Mouse (Mus musculus): ENCODE measurements around the gene Fastkd5. TPM values are rescaled to one million over a fixed set of nuclear protein-coding genes. Genes with fewer than 3 reads are reported as not detected.
"Not testable (repeated sequence)": the region's sequence is repeated elsewhere in the genome, so short reads cannot be mapped to it uniquely, and the experiment has no call there.

Fastkd5 gene
- 10 to 100 TPM in 1 of 2 experiments, 1 to 10 TPM in 1; 9.0 to 11.0 TPM for polyA plus RNA-seq (2017; shearing (Covaris generic))

GRCm38 (mm10) chr2:130629839-130630203, at the start of gene Fastkd5, which contains the start of gene Ubox5:
Gene Fastkd5 (minus strand): TSS chr2:130630027.
Gene Ubox5 (minus strand): TSS chr2:130630038.
- ATAC-seq, result peak; percentile 88

GRCm38 (mm10) chr2:130679154-130679553, 49.3 kb upstream of the Fastkd5 start:
- ATAC-seq, result no peak

DNA sequence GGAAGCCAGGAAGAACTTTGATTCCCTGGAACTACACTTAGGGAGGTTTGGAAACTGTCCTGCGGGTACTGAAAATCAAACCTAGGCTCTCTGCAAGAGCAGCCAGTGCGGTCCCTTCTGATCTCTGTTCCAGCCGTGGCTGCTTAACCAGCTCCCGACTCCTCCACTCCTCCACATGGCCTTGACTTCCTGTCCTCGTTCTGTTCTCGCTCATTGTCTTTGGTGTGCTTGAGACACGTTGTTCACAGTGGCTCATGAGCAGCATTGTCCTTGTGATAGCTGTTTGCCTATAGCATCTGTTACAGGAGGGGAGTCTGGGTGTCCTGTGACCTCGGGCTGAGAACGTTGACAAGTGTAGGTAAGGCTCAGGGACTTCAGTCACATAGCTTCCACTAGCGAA, 47.4 kb upstream of the Fastkd5 start:
- no peak for ATAC-seq

DNA sequence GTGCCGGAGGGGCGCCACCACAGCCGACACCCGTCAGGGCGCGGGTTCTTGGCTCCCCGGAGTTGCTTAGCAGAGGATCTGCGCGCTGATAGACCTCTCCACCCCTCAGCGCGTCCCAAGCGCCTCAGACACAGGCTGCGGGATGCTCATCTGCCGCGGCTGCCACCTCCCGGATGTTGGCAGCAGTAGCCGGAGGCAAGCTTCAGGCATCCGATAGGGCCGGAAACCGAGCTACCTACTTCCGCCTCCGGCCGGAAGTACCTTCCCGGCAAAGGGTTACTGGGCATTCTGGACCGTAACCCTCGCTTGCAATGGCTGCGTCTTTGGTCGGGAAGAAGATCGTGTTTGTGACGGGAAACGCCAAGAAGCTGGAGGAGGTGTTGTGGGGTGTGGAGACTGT, 37.7 kb upstream of the Fastkd5 start, which contains the start of gene Itpa:
Itpa (plus strand) TSS at position 52 of the 400 bp plus-strand sequence.
- peak; percentile 78 for ATAC-seq

GRCm38 (mm10) chr2:130664102-130664701, 34.4 kb upstream of the Fastkd5 start, which contains the start of gene Ddrgk1:
Gene Ddrgk1 (minus strand): TSS chr2:130664659.
- ATAC-seq, result peak; percentile 81

GRCm38 (mm10) chr2:130663342-130663741, 33.5 kb upstream of the Fastkd5 start:
- no peak for ATAC-seq

- no peak for ATAC-seq
Measured at GRCm38 (mm10) chr2:130658530-130658929, 28.7 kb upstream of the Fastkd5 start.

DNA sequence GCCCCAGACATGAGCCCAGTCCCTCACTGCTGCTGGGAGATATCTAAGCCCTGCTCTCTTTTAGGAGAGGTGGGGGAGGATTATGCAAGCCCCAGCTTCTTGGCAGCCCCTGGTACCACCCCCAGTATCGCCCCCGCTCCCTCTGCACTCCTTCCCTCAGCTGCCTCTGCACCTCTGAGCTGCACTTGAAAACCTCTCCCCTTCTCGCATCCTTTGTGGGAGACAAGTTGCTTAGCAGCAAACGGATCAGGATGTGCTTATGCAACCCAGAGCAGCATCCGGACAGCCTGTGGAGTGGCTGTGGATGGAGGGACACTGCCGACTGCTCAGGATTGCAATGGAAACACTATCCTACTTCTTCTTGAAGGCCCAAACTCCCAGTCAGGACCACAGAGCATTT, 27.7 kb upstream of the Fastkd5 start:
- ATAC-seq, result no peak

- ATAC-seq, result no peak
Measured at GRCm38 (mm10) chr2:130656536-130656935, 26.7 kb upstream of the Fastkd5 start.

GRCm38 (mm10) chr2:130655660-130656339, 26.0 kb upstream of the Fastkd5 start:
- ATAC-seq, result no peak

- ATAC-seq, result no peak
Measured at GRCm38 (mm10) chr2:130653760-130654159, 23.9 kb upstream of the Fastkd5 start.

DNA sequence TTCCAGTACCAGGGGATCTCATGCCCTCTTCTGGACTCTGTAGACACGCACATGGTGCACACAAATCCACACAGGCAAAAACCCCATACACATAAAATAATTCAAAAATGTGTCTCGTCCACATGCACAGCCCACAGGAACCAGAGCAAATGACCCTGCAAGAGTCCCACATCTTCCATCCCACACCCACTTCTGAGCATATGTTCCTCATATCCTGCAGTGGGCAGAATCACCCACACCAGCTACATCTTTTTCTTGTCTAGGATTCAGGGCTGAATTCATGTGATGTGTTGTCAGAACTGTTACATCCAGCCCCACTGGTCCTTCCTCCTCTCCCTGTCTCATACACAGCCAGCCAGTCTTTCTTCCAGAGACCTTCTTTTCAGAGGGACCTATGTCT, 23.5 kb upstream of the Fastkd5 start:
- ATAC-seq, result no peak

GRCm38 (mm10) chr2:130649028-130649427, 19.2 kb upstream of the Fastkd5 start:
- ATAC-seq, result not testable (repeated sequence)

GRCm38 (mm10) chr2:130645198-130645597, 15.4 kb upstream of the Fastkd5 start:
- ATAC-seq, result no peak

- peak; percentile 88 for ATAC-seq
Measured at GRCm38 (mm10) chr2:130642684-130643369, 13.0 kb upstream of the Fastkd5 start, which contains the start of gene Lzts3. Gene Lzts3 (minus strand): TSS chr2:130642803.

- peak; percentile 26 for ATAC-seq
Measured at GRCm38 (mm10) chr2:130642197-130642660, 12.4 kb upstream of the Fastkd5 start.

DNA sequence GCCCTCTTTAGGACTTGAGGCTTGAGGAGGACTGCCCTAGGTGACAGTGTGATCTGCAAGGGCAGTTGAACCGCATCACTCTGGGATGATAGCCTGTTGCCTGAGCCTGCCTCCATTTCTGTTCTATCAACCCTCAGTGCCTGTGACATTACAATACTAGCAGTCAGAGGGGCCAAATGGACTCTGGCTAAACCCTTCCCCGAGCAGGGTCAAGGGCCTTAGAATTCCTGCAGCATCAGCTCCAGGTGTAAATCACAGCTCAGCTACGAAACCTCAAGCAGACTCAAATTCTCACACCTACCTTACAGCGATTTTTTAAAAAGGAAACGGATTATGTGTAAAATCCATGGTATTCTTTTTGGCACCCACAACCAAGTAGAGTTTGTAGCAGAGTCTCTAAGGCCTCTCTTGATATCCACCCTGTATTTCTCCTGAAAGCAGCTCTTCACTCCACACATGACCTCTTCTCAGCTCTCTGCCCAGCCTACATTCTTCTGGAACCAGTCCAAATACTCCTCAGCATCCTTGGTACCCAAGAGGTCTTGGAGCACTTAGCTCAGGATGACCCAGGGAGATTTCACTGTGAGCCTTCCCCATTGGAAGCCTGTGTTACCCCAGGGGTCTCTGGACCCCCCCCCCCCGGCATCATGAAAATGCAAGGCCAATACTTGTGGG, 11.7 kb upstream of the Fastkd5 start:
- no peak for ATAC-seq

- no peak for ATAC-seq
Measured at GRCm38 (mm10) chr2:130639276-130639675, 9.4 kb upstream of the Fastkd5 start.

DNA sequence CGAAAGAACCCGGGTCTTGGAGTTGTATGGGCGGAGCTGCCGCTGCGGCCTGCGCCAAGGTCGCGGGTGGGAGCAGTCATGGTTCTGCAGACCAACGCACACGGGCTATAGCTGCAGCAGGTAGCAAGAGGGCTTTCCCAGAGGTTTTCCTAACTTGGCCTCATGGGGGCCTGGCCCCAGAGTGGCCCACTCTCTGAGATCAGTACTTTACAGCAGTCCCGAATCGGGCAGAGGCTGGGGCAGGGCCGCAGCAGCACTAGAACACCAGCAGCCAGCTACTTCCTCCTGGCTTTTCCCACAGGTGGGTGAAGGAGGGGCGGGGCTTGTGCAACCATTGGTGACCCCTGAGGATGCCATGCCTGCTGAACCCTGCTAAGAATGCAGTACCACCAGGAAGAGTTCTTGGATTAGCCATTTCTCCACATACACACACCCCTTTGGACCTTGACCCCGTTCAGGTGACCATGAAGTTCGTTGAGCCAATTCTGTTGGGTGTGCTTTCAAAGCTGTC, 8.3 kb upstream of the Fastkd5 start:
- no peak for ATAC-seq

DNA sequence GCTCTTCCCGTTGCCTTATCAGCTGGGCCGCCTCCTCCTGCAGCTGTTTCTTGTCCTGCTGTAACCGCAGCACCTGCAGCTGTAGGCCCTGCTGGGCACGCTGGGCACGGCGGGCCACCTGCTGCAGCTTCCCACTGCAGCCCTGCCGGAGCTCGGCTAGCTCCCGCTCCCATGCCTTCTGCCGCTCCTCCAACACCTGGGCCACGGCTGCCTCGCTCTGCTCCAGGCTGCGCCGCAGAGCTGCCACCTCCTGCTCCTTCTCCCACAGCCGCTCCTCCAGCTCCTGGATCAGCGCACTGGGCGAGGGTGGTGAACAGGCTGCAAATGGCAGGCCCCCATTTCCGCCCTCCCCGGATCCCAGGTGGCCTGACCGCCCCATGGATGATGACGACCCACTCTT, 6.0 kb upstream of the Fastkd5 start:
- peak; percentile 12 for ATAC-seq

- ATAC-seq, result peak; percentile 16
Measured at GRCm38 (mm10) chr2:130634739-130635411, 5.0 kb upstream of the Fastkd5 start.

All from activated CD4-positive, CD25-positive, alpha-beta regulatory T cell, adult 4 months (primary cell).